Mouse (Mus musculus) E14TG2a.4 (cell line): ENCODE results near the gene Ddx5.
"Not testable (repeated sequence)": the region's sequence is repeated elsewhere in the genome, so short reads cannot be mapped to it uniquely, and the experiment has no call there.

Experiments used
- H3K27me3 ChIP-seq: 2 replicates; pipeline ENCODE4 v1.6.1; 2014; ENCODE audit warnings: low read length, control low read depth; ENCODE audit not compliant: insufficient read depth
- H3K36me3 ChIP-seq: 2 replicates; pipeline ENCODE4 v1.6.1; 2014; ENCODE audit warnings: low read length, control low read depth; ENCODE audit not compliant: insufficient read depth
- H3K4me1 ChIP-seq: replicated peaks from 2 replicates; pipeline ENCODE4 v1.6.1; 2014; ENCODE audit warnings: low read depth, low read length, control low read depth
- H3K4me3 ChIP-seq: replicated peaks from 2 replicates; pipeline ENCODE4 v1.5.1; 2014; ENCODE audit warnings: mild to moderate bottlenecking, low read length
- H3K9me3 ChIP-seq: 2 replicates; pipeline ENCODE4 v1.6.1; 2014; ENCODE audit warnings: low read length, control low read depth
- CTCF ChIP-seq: conservative IDR thresholded peaks from 2 replicates; pipeline ENCODE4 v1.5.1; 2014; ENCODE audit warnings: low read length
- NANOG ChIP-seq: IDR thresholded peaks from 2 replicates; pipeline ENCODE4 v1.6.1; 2014; ENCODE audit warnings: borderline replicate concordance, low read length, mixed read lengths
- POU5F1 ChIP-seq: IDR thresholded peaks from 2 replicates; pipeline ENCODE4 v1.6.1; 2014; ENCODE audit warnings: low read length, borderline replicate concordance

Ddx5 gene

GRCm38 (mm10) chr11:106782841-106783764, 5.9 kb downstream of the Ddx5 start:
- Histone ChIP-seq H3K4me3 (no peak overlapping the region), H3K9me3 (no peaks in the 10 kb centered on the region), H3K27me3 (no peaks in the 10 kb centered on the region), H3K36me3 (peaks cover 78% of the 10 kb centered on the region), H3K4me1 (peaks cover 62% of the 10 kb centered on the region)
- TF ChIP-seq CTCF (no peak), NANOG (no peak), POU5F1 (no peak)

- peaks cover 83% of the 10 kb centered on the region for H3K36me3 ChIP-seq
- H3K4me3 ChIP-seq, H3K27me3 ChIP-seq, H3K9me3 ChIP-seq: not testable (repeated sequence)
- H3K4me1 ChIP-seq: peaks cover 71% of the 10 kb centered on the region
These were observed 6.7 kb downstream of the Ddx5 start for GRCm38 (mm10) chr11:106782271-106782670.

- H3K36me3 ChIP-seq: peaks cover 83% of the 10 kb centered on the region
- peaks cover 65% of the 10 kb centered on the region for H3K4me1 ChIP-seq
- no peaks in the 10 kb centered on the region for H3K9me3 ChIP-seq
- no peak for TF ChIP-seq POU5F1
- TF ChIP-seq NANOG: no peak
- no peak for TF ChIP-seq CTCF
- no peak overlapping the region for H3K4me3 ChIP-seq
- no peaks in the 10 kb centered on the region for H3K27me3 ChIP-seq
These were observed 8.3 kb downstream of the Ddx5 start for GRCm38 (mm10) chr11:106780590-106781220.

GRCm38 (mm10) chr11:106780089-106780425, 8.9 kb downstream of the Ddx5 start:
- no peak for TF ChIP-seq CTCF
- no peak for TF ChIP-seq NANOG
- no peak for TF ChIP-seq POU5F1
- peaks cover 58% of the 10 kb centered on the region for H3K4me1 ChIP-seq

GRCm38 (mm10) chr11:106779388-106780088, 9.4 kb downstream of the Ddx5 start, which contains the start of gene Polg2:
Gene Polg2, minus strand, starts transcription at chr11:106779537.
- H3K4me1 ChIP-seq: peaks cover 53% of the 10 kb centered on the region
- H3K9me3 ChIP-seq: no peaks in the 10 kb centered on the region
- H3K27me3 ChIP-seq: no peaks in the 10 kb centered on the region
- peaks cover 83% of the 10 kb centered on the region for H3K36me3 ChIP-seq
- no peak for TF ChIP-seq POU5F1
- TF ChIP-seq NANOG: no peak
- no peak for TF ChIP-seq CTCF
- H3K4me3 ChIP-seq: peak within 1 kb of the TSS; percentile 93

More at GRCm38 (mm10) chr11:106780089-106780425, 8.9 kb downstream of the Ddx5 start:
- no peak overlapping the region for H3K4me3 ChIP-seq
- H3K27me3 ChIP-seq: no peaks in the 10 kb centered on the region
- peaks cover 83% of the 10 kb centered on the region for H3K36me3 ChIP-seq
- no peaks in the 10 kb centered on the region for H3K9me3 ChIP-seq

GRCm38 (mm10) chr11:106778589-106779387, 10.2 kb downstream of the Ddx5 start:
- H3K36me3 ChIP-seq: peaks cover 83% of the 10 kb centered on the region
- no peaks in the 10 kb centered on the region for H3K27me3 ChIP-seq
- TF ChIP-seq NANOG (no peak), CTCF (no peak), POU5F1 (no peak)

GRCm38 (mm10) chr11:106778132-106778531, 10.9 kb downstream of the Ddx5 start:
- Histone ChIP-seq H3K27me3 (no peaks in the 10 kb centered on the region), H3K36me3 (peaks cover 83% of the 10 kb centered on the region), H3K4me1 (peaks cover 39% of the 10 kb centered on the region), H3K4me3 (peak overlapping the region; percentile 93), H3K9me3 (no peaks in the 10 kb centered on the region)
- TF ChIP-seq NANOG (no peak), POU5F1 (no peak), CTCF (no peak)

More at GRCm38 (mm10) chr11:106778589-106779387, 10.2 kb downstream of the Ddx5 start:
- H3K4me1 ChIP-seq: peaks cover 45% of the 10 kb centered on the region
- peak overlapping the region; percentile 93 for H3K4me3 ChIP-seq
- H3K9me3 ChIP-seq: no peaks in the 10 kb centered on the region

- peaks cover 83% of the 10 kb centered on the region for H3K36me3 ChIP-seq
- TF ChIP-seq CTCF: no peak
- TF ChIP-seq NANOG: no peak
- TF ChIP-seq POU5F1: no peak
- no peaks in the 10 kb centered on the region for H3K9me3 ChIP-seq
- H3K27me3 ChIP-seq: no peaks in the 10 kb centered on the region
- 0 out of 2 replicates have a peak overlapping the region, but pooled peaks have one; percentile 93 for H3K4me3 ChIP-seq
- peaks cover 31% of the 10 kb centered on the region for H3K4me1 ChIP-seq
These were observed 11.6 kb downstream of the Ddx5 start for GRCm38 (mm10) chr11:106777395-106777794.
